Mouse (Mus musculus) olfactory bulb, adult 2 months (tissue): ENCODE results near the gene Gm10100. TPM values are rescaled to one million over a fixed set of nuclear protein-coding genes. Genes with fewer than 3 reads are reported as not detected.
"Not testable (repeated sequence)": the region's sequence is repeated elsewhere in the genome, so short reads cannot be mapped to it uniquely, and the experiment has no call there.

Experiments
- H3K27ac ChIP-seq: fragments of 200-500 bp; 2 replicates; pipeline ENCODE4 v1.5.1; 2012; ENCODE audit warnings: low read depth, low read length; ENCODE audit not compliant: insufficient read depth
- H3K4me1 ChIP-seq: fragments of 200-500 bp; 2 replicates; pipeline ENCODE4 v1.6.1; 2012; ENCODE audit warnings: low read length; ENCODE audit not compliant: control insufficient read depth, insufficient read depth
- H3K4me3 ChIP-seq: fragments of 200-500 bp; 2 replicates; pipeline ENCODE4 v1.5.1; 2012; ENCODE audit warnings: mild to moderate bottlenecking, low read depth, low read length, moderate library complexity; ENCODE audit not compliant: insufficient read depth
- CTCF ChIP-seq: fragments of 200-500 bp; IDR thresholded peaks from 2 replicates; pipeline ENCODE4 v1.5.1; 2012; ENCODE audit warnings: low read depth, mild to moderate bottlenecking, low read length, moderate library complexity; ENCODE audit not compliant: insufficient read depth
- POLR2A ChIP-seq: fragments of 200-500 bp; IDR thresholded peaks from 2 replicates; pipeline ENCODE4 v1.6.1; 2012; ENCODE audit warnings: mild to moderate bottlenecking, low read depth, low read length, moderate library complexity; ENCODE audit not compliant: insufficient read depth
- WGBS: fragments of 180-500 bp; shearing (Covaris S2); methylation state at CpG from one replicate; pipeline ENCODE4 v1.1.7; 2018; 5-methylcytosine and 5-hydroxymethylcytosine counted together
- polyA plus RNA-seq: library from polyadenylated mRNA; stranded (reverse); fragments of >200 nt; gene quantifications from 2 replicates; pipeline ENCODE4 v1.2.4, GENCODE M21; 2012; ENCODE audit warnings: low replicate concordance; ENCODE audit not compliant: missing spikeins, insufficient read depth, insufficient read length

The Gm10100 gene
- polyA plus RNA-seq, 1 experiment = not detected

DNA sequence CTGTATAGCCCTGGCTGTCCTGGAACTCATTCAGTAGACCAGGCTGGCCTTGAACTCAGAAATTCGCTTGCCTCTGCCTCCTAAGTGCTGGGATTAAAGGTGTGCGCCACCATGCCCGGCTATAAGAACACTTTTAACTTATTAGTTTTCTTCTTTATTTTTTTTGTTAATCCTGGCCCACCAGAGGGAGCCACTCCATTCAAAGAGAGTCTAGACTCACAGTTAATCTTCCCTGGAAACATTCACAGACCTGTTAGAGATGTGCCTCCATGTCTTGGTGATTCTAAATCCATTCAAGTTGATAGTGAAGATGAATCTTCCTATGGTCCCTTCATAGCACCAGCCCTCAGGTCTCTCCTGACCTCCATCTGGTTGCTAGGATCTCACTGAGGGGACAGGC, 16.5 kb upstream of the Gm10100 start:
- Histone ChIP-seq H3K4me1 (no peaks in the 10 kb centered on the region), H3K4me3 (no peak overlapping the region), H3K27ac (no peak overlapping the region)
- WGBS = 73% methylated on average over 3 of the region's 3 CpGs
- TF ChIP-seq CTCF (no peak), POLR2A (no peak)

DNA sequence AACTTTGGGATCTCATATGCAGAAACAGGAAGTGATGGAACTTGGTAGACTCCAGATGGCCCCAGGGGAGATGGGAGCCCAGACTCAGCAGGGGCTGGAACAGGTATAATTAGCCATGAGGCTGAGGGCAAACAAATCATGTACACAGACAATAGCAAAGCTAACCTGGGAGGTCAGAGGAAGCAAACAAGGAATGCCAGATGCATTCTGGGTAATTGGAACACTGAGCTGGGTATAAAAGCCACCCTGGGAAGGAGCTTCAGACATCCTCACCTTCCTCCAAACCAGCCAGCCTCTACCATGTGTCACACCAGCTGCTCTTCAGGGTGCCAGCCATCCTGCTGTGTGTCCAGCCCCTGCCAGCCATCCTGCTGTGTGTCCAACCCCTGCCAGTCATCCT, 15.1 kb upstream of the Gm10100 start, which contains the start of gene Gm10024:
Gene Gm10024, plus strand, starts transcription at position 301 of the 400 bp plus-strand sequence.
- H3K4me3 ChIP-seq, H3K4me1 ChIP-seq, H3K27ac ChIP-seq: not testable (repeated sequence)

- no peak overlapping the region for H3K27ac ChIP-seq
- H3K4me1 ChIP-seq = no peaks in the 10 kb centered on the region
- TF ChIP-seq CTCF (no peak), POLR2A (no peak)
- no peak overlapping the region for H3K4me3 ChIP-seq
- WGBS = 70% methylated on average over 4 of the region's 4 CpGs
Measured at GRCm38 (mm10) chr10:77713734-77714133, 12.6 kb upstream of the Gm10100 start.

GRCm38 (mm10) chr10:77715507-77715906, 10.8 kb upstream of the Gm10100 start, which contains the start of gene Gm10142:
Gene Gm10142 (plus strand): TSS chr10:77715807.
- TF ChIP-seq POLR2A = no peak
- no peak for TF ChIP-seq CTCF
- no peak within 1 kb of the TSS for H3K4me3 ChIP-seq
- H3K4me1 ChIP-seq = no peaks in the 10 kb centered on the region
- WGBS = 85% methylated on average over 1 of the region's 1 CpGs
- H3K27ac ChIP-seq = no peak within 1 kb of the TSS

DNA sequence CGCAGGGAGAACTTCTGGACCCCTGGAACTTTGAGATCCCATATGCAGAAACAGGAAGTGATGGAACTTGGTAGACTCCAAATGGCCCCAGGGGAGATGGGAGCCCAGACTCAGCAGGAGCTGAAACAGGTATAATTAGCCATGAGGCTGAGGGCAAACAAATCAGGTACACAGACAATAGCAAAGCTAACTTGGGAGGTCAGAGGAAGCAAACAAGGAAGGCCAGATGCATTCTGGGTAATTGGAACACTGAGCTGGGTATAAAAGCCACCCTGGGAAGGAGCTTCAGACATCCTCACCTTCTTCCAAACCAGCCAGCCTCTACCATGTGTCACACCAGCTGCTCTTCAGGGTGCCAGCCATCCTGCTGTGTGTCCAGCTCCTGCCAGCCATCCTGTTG, 6.0 kb upstream of the Gm10100 start, which contains the start of gene Krtap12-1:
Gene Krtap12-1, plus strand, starts transcription at position 301 of the 400 bp plus-strand sequence.
- 89% methylated on average over 1 of the region's 1 CpGs for WGBS
- not testable (repeated sequence) for H3K4me3 ChIP-seq, H3K4me1 ChIP-seq, H3K27ac ChIP-seq

DNA sequence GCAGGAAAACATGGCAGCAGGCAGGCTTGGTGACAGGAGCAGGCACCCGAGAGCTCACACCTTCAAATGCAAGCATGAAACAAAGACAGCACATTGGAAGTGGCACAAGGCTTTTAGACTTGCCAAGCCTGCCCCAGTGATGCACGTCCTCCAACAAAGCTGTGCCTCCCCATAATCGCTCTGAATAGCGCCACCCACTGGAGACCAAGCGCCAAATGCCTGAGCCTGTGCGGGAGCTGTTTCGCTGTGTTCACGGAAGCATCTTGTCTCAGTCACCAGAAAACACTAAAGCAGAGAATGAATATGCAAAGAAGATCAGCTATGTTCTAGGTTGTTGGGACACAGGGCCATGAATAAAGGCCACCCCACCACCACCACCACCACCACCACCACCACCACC, 1.4 kb upstream of the Gm10100 start:
- no peak overlapping the region for H3K27ac ChIP-seq
- TF ChIP-seq POLR2A (no peak), CTCF (no peak)
- H3K4me1 ChIP-seq = peaks cover 4% of the 10 kb centered on the region; the same call in 1 of the 2 replicates
- H3K4me3 ChIP-seq = no peak overlapping the region
- WGBS = 77% methylated on average over 8 of the region's 8 CpGs

GRCm38 (mm10) chr10:77728280-77728679, 2.0 kb downstream of the Gm10100 start:
- WGBS = 70% methylated on average over 4 of the region's 4 CpGs
- H3K27ac ChIP-seq = no peak overlapping the region
- no peak overlapping the region for H3K4me3 ChIP-seq
- TF ChIP-seq POLR2A (no peak), CTCF (no peak)
- H3K4me1 ChIP-seq = peaks cover 4% of the 10 kb centered on the region; the same call in 1 of the 2 replicates

- TF ChIP-seq POLR2A (no peak), CTCF (no peak)
- H3K27ac ChIP-seq = no peak overlapping the region
- WGBS = 59% methylated on average over 4 of the region's 4 CpGs
- H3K4me1 ChIP-seq = peaks cover 4% of the 10 kb centered on the region; the same call in 1 of the 2 replicates
- no peak overlapping the region for H3K4me3 ChIP-seq
Measured at GRCm38 (mm10) chr10:77729241-77729640, 3.0 kb downstream of the Gm10100 start.

- H3K4me3 ChIP-seq = no peak overlapping the region
- WGBS = 92% methylated on average over 1 of the region's 1 CpGs
- TF ChIP-seq CTCF (no peak), POLR2A (no peak)
- H3K27ac ChIP-seq = no peak overlapping the region
- H3K4me1 ChIP-seq = peaks cover 15% of the 10 kb centered on the region
Measured at GRCm38 (mm10) chr10:77735928-77736327, 9.6 kb downstream of the Gm10100 start.

DNA sequence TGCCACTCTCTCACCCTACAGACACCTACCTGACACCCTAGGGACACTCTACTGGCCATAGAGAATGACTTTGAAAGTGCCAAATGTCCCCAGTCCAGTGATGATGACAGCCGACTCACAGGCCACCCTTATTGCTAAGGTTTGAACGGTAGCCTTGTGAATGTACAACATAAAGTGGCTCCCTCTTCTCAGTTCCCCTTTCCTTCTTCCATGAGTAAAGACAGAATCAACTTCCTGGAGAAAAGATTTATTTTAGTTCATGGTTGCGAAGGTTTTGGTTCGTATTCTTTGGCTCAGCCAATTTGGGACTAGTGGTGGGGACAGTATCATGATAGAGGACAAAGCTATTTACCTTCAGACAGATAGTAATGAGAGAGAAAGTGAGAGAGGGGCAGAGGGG, 12.6 kb downstream of the Gm10100 start:
- 96% methylated on average over 4 of the region's 4 CpGs for WGBS
- no peak overlapping the region for H3K4me3 ChIP-seq
- TF ChIP-seq POLR2A = no peak
- no peak for TF ChIP-seq CTCF
- H3K4me1 ChIP-seq = peaks cover 25% of the 10 kb centered on the region
- H3K27ac ChIP-seq = no peak overlapping the region

GRCm38 (mm10) chr10:77741924-77742688, 15.8 kb downstream of the Gm10100 start, which contains the start of gene Gm18596:
Gene Gm18596 (minus strand): TSS chr10:77742638.
- H3K4me1 ChIP-seq = peaks cover 24% of the 10 kb centered on the region
- H3K4me3 ChIP-seq, H3K27ac ChIP-seq: not testable (repeated sequence)
- 56% methylated on average over 5 of the region's 5 CpGs for WGBS

GRCm38 (mm10) chr10:77750686-77751085, 24.4 kb downstream of the Gm10100 start:
- H3K4me3 ChIP-seq, H3K27ac ChIP-seq, H3K4me1 ChIP-seq: not testable (repeated sequence)
- WGBS = 54% methylated on average over 1 of the region's 1 CpGs

GRCm38 (mm10) chr10:77751254-77751653, 25.0 kb downstream of the Gm10100 start, which contains the start of gene Gm9736:
Gene Gm9736 (minus strand): TSS chr10:77751354.
- not testable (repeated sequence) for H3K4me3 ChIP-seq, H3K4me1 ChIP-seq, H3K27ac ChIP-seq
- 75% methylated on average over 1 of the region's 1 CpGs for WGBS

GRCm38 (mm10) chr10:77752312-77752711, 26.0 kb downstream of the Gm10100 start:
- not testable (repeated sequence) for H3K4me3 ChIP-seq, H3K4me1 ChIP-seq, H3K27ac ChIP-seq
- WGBS = 72% methylated on average over 3 of the region's 3 CpGs
